Mouse (Mus musculus) midbrain, embryonic 12.5 days (tissue): ENCODE results near the gene Zfp74. TPM values are rescaled to one million over a fixed set of nuclear protein-coding genes. Genes with fewer than 3 reads are reported as not detected.

ENCODE experiments used
- ATAC-seq: fragments of 200-750 bp; cut with Nextera tagmentation; 2 replicates; pipeline ENCODE4 v1.8.0; 2017; ENCODE audit warnings: low read depth, moderate TSS enrichment, moderate library complexity; ENCODE audit not compliant: low FRiP score
- H3K27ac ChIP-seq: fragments of 300-500 bp; sonication (generic); replicated peaks from 2 replicates; pipeline ENCODE4 v1.5.1; 2016; ENCODE audit warnings: mild to moderate bottlenecking
- H3K27me3 ChIP-seq: fragments of 300-500 bp; sonication (generic); 2 replicates; pipeline ENCODE4 v1.6.1; 2016; ENCODE audit warnings: mild to moderate bottlenecking
- H3K36me3 ChIP-seq: fragments of 300-500 bp; sonication (generic); 2 replicates; pipeline ENCODE4 v1.6.1; 2016
- H3K4me1 ChIP-seq: fragments of 300-500 bp; sonication (generic); 2 replicates; pipeline ENCODE4 v1.6.1; 2016
- H3K4me2 ChIP-seq: fragments of 300-500 bp; sonication (generic); replicated peaks from 2 replicates; pipeline ENCODE4 v1.6.1; 2016; ENCODE audit warnings: mild to moderate bottlenecking, moderate library complexity
- H3K4me3 ChIP-seq: fragments of 300-500 bp; sonication (generic); 2 replicates; pipeline ENCODE4 v1.5.1; 2016; ENCODE audit warnings: mild to moderate bottlenecking
- H3K9ac ChIP-seq: fragments of 300-500 bp; sonication (generic); replicated peaks from 2 replicates; pipeline ENCODE4 v1.6.1; 2016; ENCODE audit warnings: mild to moderate bottlenecking, moderate library complexity
- H3K9me3 ChIP-seq: fragments of 300-500 bp; sonication (generic); 2 replicates; pipeline ENCODE4 v1.6.1; 2016; ENCODE audit warnings: mild to moderate bottlenecking
- WGBS: fragments of 180-500 bp; shearing (Covaris S2); methylation state at CpG from one replicate; pipeline ENCODE4 v1.1.7; 2016; 5-methylcytosine and 5-hydroxymethylcytosine counted together
- polyA plus RNA-seq: library from polyadenylated mRNA; unstranded; fragments of >200 nt; fragmentation: Nextera tagmentation; extraction: Ambion mirVana; gene quantifications from 2 replicates; pipeline ENCODE4 v1.2.1, GENCODE M21; 2016

Zfp74 gene
- polyA plus RNA-seq, 1 experiment from 2014 or later, result 18.7 TPM

- no peak overlapping the region for H3K27ac ChIP-seq
- 51% methylated on average over 2 of the region's 2 CpGs for WGBS
- H3K4me3 ChIP-seq, result no peak overlapping the region
- H3K36me3 ChIP-seq, result peaks cover 36% of the 10 kb centered on the region
- no peak for ATAC-seq
- H3K27me3 ChIP-seq, result no peaks in the 10 kb centered on the region
- H3K4me1 ChIP-seq, result no peaks in the 10 kb centered on the region
- H3K4me2 ChIP-seq, result no peak overlapping the region
- H3K9me3 ChIP-seq, result no peaks in the 10 kb centered on the region
- no peak overlapping the region for H3K9ac ChIP-seq
Observed at GRCm38 (mm10) chr7:29942740-29943139, 11.1 kb downstream of the Zfp74 start.

DNA sequence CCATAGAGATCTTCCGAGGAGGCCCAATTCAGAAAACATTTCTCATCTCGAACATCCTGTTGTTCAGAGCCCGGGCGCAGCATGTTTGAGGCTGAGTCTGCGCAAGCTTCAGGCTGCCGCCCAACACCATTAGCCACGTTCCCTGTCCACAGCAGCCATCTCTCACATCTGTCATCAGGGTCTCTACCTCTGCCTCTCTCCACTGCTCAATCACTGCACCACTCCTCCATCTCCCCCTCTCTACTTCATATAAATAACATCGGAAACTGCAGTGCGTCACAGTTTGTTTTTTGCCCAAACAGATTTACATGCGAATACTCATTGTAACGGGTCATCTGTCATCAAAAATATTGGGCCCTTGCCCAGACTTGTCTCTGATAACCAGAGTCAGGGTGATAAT lies 12.9 kb downstream of the Zfp74 start:
- H3K36me3 ChIP-seq, result peaks cover 45% of the 10 kb centered on the region
- WGBS, result 93% methylated on average over 11 of the region's 11 CpGs

GRCm38 (mm10) chr7:29938856-29939255 lies 15.0 kb downstream of the Zfp74 start:
- Histone ChIP-seq H3K4me1 (no peaks in the 10 kb centered on the region), H3K36me3 (peaks cover 67% of the 10 kb centered on the region), H3K9me3 (no peaks in the 10 kb centered on the region), H3K27ac (no peak overlapping the region), H3K4me3 (no peak overlapping the region), H3K4me2 (no peak overlapping the region), H3K27me3 (no peaks in the 10 kb centered on the region), H3K9ac (no peak overlapping the region)
- no peak for ATAC-seq
- WGBS, result 77% methylated on average over 6 of the region's 6 CpGs

More for the DNA sequence above, 12.9 kb downstream of the Zfp74 start:
- no peak overlapping the region for H3K27ac ChIP-seq
- H3K4me2 ChIP-seq, result no peak overlapping the region
- H3K4me1 ChIP-seq, result no peaks in the 10 kb centered on the region
- no peak overlapping the region for H3K4me3 ChIP-seq
- H3K9me3 ChIP-seq, result no peaks in the 10 kb centered on the region
- ATAC-seq, result no peak
- no peak overlapping the region for H3K9ac ChIP-seq
- H3K27me3 ChIP-seq, result no peaks in the 10 kb centered on the region

DNA sequence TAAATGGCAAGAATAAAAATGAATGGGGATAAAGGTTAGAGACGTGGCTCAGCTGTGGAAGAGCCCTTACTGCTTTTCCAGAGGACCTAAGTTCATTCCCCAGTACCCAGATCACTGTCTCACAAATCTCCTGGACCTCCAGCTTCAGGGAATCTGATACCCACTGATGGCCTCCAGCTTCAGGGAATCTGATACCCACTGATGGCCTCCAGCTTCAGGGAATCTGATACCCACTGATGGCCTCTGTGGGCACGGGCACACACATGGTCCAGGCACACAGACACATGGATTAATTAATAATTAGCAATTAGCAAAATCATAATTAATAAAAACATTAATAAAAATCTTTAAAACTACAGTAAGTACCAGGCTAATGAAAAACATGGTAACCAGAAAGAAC lies 31.1 kb downstream of the Zfp74 start:
- Histone ChIP-seq H3K9me3 (no peaks in the 10 kb centered on the region), H3K9ac (no peak overlapping the region), H3K27me3 (no peaks in the 10 kb centered on the region), H3K4me2 (no peak overlapping the region), H3K4me1 (no peaks in the 10 kb centered on the region), H3K4me3 (no peak overlapping the region), H3K36me3 (no peaks in the 10 kb centered on the region), H3K27ac (no peak overlapping the region)
- 75% methylated on average over 2 of the region's 2 CpGs for WGBS
- no peak for ATAC-seq

- no peaks in the 10 kb centered on the region for H3K4me1 ChIP-seq
- no peaks in the 10 kb centered on the region for H3K27me3 ChIP-seq
- no peak overlapping the region for H3K27ac ChIP-seq
- no peak for ATAC-seq
- no peak overlapping the region for H3K9ac ChIP-seq
- no peak overlapping the region for H3K4me2 ChIP-seq
- H3K36me3 ChIP-seq, result peaks cover 6% of the 10 kb centered on the region; the same call in 1 of the 2 replicates
- no peak overlapping the region for H3K4me3 ChIP-seq
- 84% methylated on average over 6 of the region's 6 CpGs for WGBS
- no peaks in the 10 kb centered on the region for H3K9me3 ChIP-seq
Observed at GRCm38 (mm10) chr7:29921439-29922093, 32.3 kb downstream of the Zfp74 start.

DNA sequence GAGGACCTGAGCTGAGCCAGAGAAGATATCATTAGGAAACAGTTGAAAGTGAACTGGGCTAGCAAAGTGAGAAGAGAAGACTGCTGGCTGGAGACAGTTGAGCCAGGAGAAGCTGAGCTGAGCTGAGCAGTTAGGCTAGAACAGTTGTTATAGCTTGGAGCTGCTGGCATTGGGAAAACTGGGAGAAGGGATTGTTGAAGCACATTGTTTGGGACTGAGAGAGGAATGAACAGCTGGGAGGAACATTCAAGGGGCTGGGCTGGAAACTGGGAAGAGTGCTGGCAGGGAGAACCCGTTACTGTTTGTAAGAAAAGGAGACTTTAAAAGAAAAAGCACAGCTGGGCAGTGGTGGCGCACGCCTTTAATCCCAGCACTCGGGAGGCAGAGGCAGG lies 35.8 kb downstream of the Zfp74 start:
- Histone ChIP-seq H3K4me1 (no peaks in the 10 kb centered on the region), H3K36me3 (peaks cover 37% of the 10 kb centered on the region), H3K27me3 (no peaks in the 10 kb centered on the region), H3K4me2 (no peak overlapping the region), H3K9ac (no peak overlapping the region), H3K4me3 (no peak overlapping the region), H3K27ac (no peak overlapping the region), H3K9me3 (0 out of 2 replicates have a peak, but pooled peaks cover 3% of the 10 kb centered on the region)
- ATAC-seq, result no peak
- 84% methylated on average over 4 of the region's 4 CpGs for WGBS

- H3K4me3 ChIP-seq, result no peak overlapping the region
- no peak for ATAC-seq
- no peak overlapping the region for H3K27ac ChIP-seq
- H3K9ac ChIP-seq, result no peak overlapping the region
- H3K4me2 ChIP-seq, result no peak overlapping the region
- peaks cover 40% of the 10 kb centered on the region for H3K36me3 ChIP-seq
- 66% methylated on average over 6 of the region's 6 CpGs for WGBS
- no peaks in the 10 kb centered on the region for H3K27me3 ChIP-seq
- no peaks in the 10 kb centered on the region for H3K4me1 ChIP-seq
- H3K9me3 ChIP-seq, result 0 out of 2 replicates have a peak, but pooled peaks cover 3% of the 10 kb centered on the region
Observed at GRCm38 (mm10) chr7:29917371-29918061, 36.4 kb downstream of the Zfp74 start.

GRCm38 (mm10) chr7:29912172-29912571 lies 41.7 kb downstream of the Zfp74 start:
- no peaks in the 10 kb centered on the region for H3K27me3 ChIP-seq
- H3K36me3 ChIP-seq, result peaks cover 56% of the 10 kb centered on the region
- H3K4me3 ChIP-seq, result no peak overlapping the region
- 96% methylated on average over 13 of the region's 13 CpGs for WGBS
- no peak overlapping the region for H3K9ac ChIP-seq
- H3K4me2 ChIP-seq, result no peak overlapping the region
- ATAC-seq, result no peak
- H3K9me3 ChIP-seq, result 0 out of 2 replicates have a peak, but pooled peaks cover 3% of the 10 kb centered on the region
- peaks cover 18% of the 10 kb centered on the region for H3K4me1 ChIP-seq
- no peak overlapping the region for H3K27ac ChIP-seq

DNA sequence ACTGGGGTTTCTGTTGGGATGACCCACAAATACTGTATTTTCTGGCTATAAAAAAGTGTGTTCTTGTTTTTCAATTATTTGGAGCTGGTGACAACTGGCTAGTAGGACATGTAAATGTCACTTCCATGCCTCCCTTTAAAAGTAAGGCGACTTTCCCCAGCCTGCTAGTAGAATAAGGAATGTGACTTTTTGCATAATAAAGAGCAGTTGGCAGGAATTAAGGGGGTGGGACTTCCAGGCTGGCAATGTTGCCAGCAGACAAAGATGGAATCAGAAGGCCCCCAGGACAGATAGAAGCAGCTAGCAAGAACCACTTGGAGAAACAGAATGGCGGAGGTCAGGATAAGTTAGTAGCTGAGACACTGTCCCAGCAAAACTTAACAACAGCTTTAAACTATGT lies 43.6 kb downstream of the Zfp74 start:
- WGBS, result 66% methylated on average over 2 of the region's 2 CpGs
- peak overlapping the region; percentile 74; the same call in 1 of the 2 replicates for H3K4me2 ChIP-seq
- no peak overlapping the region for H3K4me3 ChIP-seq

DNA sequence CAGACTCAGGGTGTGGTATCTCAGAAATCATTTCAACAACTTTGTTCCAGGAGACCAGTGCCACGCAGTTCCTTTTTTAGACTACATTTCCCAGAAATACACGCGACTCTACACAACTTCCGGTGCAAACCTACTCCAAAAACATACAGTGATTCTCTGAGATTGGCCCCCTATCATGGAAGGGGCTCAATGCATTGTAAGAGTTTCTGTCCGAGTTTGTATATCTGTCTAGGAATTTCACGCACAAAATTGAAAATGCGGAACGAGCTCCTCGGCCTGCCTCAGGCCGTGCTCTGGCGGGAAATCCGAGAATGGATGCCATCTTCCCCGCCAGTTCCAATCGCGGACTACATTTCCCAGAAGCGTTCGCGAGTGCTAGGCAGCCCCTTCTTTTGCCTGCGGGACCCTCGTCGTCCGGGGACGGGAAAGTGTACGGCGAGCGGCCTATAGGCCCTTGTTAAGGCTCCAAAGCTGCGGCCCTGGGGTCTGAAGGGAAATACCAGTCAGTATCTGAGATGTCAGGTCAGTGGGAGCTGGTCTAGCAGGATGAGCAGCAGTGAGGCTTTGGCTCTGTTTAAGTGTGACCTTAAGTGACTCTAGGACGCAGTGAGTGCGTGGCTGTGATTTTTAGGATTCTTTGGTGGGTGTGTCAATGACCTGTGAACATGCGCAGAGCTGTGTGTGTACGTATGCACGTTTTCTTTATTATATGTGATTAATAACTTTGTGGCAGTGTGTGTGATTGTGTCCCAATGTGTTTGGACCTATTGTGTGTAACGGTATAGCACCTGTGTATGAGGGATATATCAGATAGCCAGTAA lies 45.5 kb downstream of the Zfp74 start, which contains the start of gene Zfp383:
TSS of gene Zfp383 (plus strand) at position 94 of the 821 bp plus-strand sequence.
- ATAC-seq, result peak; percentile 85
- Histone ChIP-seq H3K27me3 (no peaks in the 10 kb centered on the region), H3K9me3 (no peaks in the 10 kb centered on the region), H3K36me3 (peaks cover 28% of the 10 kb centered on the region), H3K27ac (peak within 1 kb of the TSS; percentile 98), H3K4me1 (peaks cover 24% of the 10 kb centered on the region), H3K4me2 (peak within 1 kb of the TSS; percentile 74), H3K4me3 (peak within 1 kb of the TSS; percentile 68), H3K9ac (peak within 1 kb of the TSS; percentile 70)
- WGBS, result under 1% methylated on average over 33 of the region's 33 CpGs

More for the DNA sequence above, 43.6 kb downstream of the Zfp74 start:
- no peak for ATAC-seq
- Histone ChIP-seq H3K36me3 (peaks cover 41% of the 10 kb centered on the region), H3K9ac (no peak overlapping the region), H3K27ac (no peak overlapping the region), H3K4me1 (peaks cover 24% of the 10 kb centered on the region), H3K9me3 (0 out of 2 replicates have a peak, but pooled peaks cover 2% of the 10 kb centered on the region), H3K27me3 (no peaks in the 10 kb centered on the region)

GRCm38 (mm10) chr7:29907206-29907605 lies 46.7 kb downstream of the Zfp74 start:
- no peaks in the 10 kb centered on the region for H3K9me3 ChIP-seq
- H3K4me1 ChIP-seq, result peaks cover 24% of the 10 kb centered on the region
- 94% methylated on average over 5 of the region's 5 CpGs for WGBS
- ATAC-seq, result no peak
- H3K4me2 ChIP-seq, result peak overlapping the region; percentile 63; the same call in 1 of the 2 replicates
- peaks cover 28% of the 10 kb centered on the region for H3K36me3 ChIP-seq
- H3K27me3 ChIP-seq, result no peaks in the 10 kb centered on the region
- H3K4me3 ChIP-seq, result no peak overlapping the region
- no peak overlapping the region for H3K9ac ChIP-seq
- peak overlapping the region; percentile 98 for H3K27ac ChIP-seq

- ATAC-seq, result no peak
- peaks cover 25% of the 10 kb centered on the region for H3K36me3 ChIP-seq
- H3K9me3 ChIP-seq, result no peaks in the 10 kb centered on the region
- H3K27ac ChIP-seq, result peak overlapping the region; percentile 98
- H3K4me1 ChIP-seq, result peaks cover 24% of the 10 kb centered on the region
- no peaks in the 10 kb centered on the region for H3K27me3 ChIP-seq
- peak overlapping the region; percentile 63 for H3K4me2 ChIP-seq
- WGBS, result 13% methylated on average over 8 of the region's 8 CpGs
- H3K4me3 ChIP-seq, result peak overlapping the region; percentile 63
- H3K9ac ChIP-seq, result peak overlapping the region; percentile 62
Observed at GRCm38 (mm10) chr7:29906682-29907058, 47.2 kb downstream of the Zfp74 start.
